Mouse (Mus musculus) CH12F3 (cell line): ENCODE measurements around the gene Btnl4.

Experiments used
- in situ Hi-C: fragments of 300-500 bp; cut with MboI; formaldehyde crosslinking; loops from 2 replicates; pipeline ENCODE4 v1.14.3; 2020; ENCODE audit warnings: low sequenced_read_pairs

Gene Btnl4

GRCm38 (mm10) chr17:34438588-34438987 is 38.5 kb downstream of the Btnl4 start:
- in situ Hi-C loops, result loop anchor here (10.0 kb wide), 1 partner anchor 186 kb away; the partner anchor contains the start of genes Ppt2 and Prrt1

GRCm38 (mm10) chr17:34437606-34438005 is 39.5 kb downstream of the Btnl4 start:
- in situ Hi-C loops, result loop anchor here (10.0 kb wide), 1 partner anchor 187 kb away; the partner anchor contains the start of genes Ppt2 and Prrt1

DNA sequence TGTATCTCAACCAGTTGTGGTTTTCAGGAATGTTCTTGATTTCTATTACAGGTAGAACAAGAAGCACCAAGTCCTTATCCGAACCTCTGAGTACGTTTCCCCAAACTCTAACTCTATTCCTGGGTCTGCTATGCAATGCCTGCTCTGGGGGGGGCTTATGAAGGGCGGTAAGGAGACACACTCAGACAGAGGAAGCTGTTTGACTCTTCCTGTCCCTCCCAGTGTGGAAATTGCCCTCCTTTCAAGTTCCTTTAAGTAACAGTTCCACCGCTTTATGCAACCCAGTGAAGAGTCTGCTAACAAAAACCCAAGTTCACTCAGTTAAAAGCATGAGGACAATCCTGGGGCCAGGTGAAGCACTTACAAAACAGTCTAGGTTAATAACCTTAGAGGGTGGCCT is 40.0 kb downstream of the Btnl4 start:
- in situ Hi-C loops, result loop anchor here (10.0 kb wide), 1 partner anchor 188 kb away; the partner anchor contains the start of genes Ppt2 and Prrt1

- in situ Hi-C loops, result no loop called here
Observed at GRCm38 (mm10) chr17:34427597-34427996, 49.5 kb downstream of the Btnl4 start.

DNA sequence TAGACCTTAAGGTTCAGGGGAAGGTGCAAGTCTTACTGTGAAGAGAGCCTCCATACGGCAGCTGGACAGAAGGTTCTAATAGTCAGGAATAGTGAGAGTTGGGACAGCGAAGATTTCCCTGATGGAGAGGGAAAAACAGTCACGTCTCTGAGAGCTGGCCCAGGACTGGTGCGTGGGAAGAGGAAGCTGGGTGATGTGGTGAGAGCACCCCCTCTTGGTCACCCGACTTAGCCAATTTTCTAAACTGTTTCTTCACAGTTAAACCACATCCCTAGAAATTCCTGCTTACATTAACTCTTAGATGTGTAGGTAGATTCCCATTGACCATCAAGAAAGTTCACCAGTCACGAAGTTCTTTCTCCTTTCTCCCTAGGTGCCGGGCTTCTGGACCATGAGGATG is 57.1 kb downstream of the Btnl4 start:
- in situ Hi-C loops, result no loop called here
